Mouse (Mus musculus) kidney, embryonic 15.5 days (tissue): ENCODE measurements around the gene Trpm1. TPM values are rescaled to one million over a fixed set of nuclear protein-coding genes. Genes with fewer than 3 reads are reported as not detected.

Experiments
- ATAC-seq: fragments of 200-750 bp; cut with Nextera tagmentation; replicated peaks from 2 replicates; pipeline ENCODE4 v1.8.0; 2017; ENCODE audit warnings: moderate TSS enrichment; ENCODE audit not compliant: low FRiP score
- H3K27ac ChIP-seq: fragments of 300-500 bp; sonication (generic); 2 replicates; pipeline ENCODE4 v1.5.1; 2015; ENCODE audit warnings: mild to moderate bottlenecking, inconsistent platforms
- H3K27me3 ChIP-seq: fragments of 300-500 bp; sonication (generic); 2 replicates; pipeline ENCODE4 v1.6.1; 2015; ENCODE audit warnings: inconsistent platforms
- H3K36me3 ChIP-seq: fragments of 300-500 bp; sonication (generic); 2 replicates; pipeline ENCODE4 v1.6.1; 2015; ENCODE audit warnings: inconsistent platforms
- H3K4me1 ChIP-seq: fragments of 300-500 bp; sonication (generic); 2 replicates; pipeline ENCODE4 v1.6.1; 2015; ENCODE audit warnings: inconsistent platforms
- H3K4me2 ChIP-seq: fragments of 300-500 bp; sonication (generic); 2 replicates; pipeline ENCODE4 v1.6.1; 2015; ENCODE audit warnings: moderate library complexity, mild to moderate bottlenecking, inconsistent platforms
- H3K4me3 ChIP-seq: fragments of 300-500 bp; sonication (generic); replicated peaks from 2 replicates; pipeline ENCODE4 v1.5.1; 2015; ENCODE audit warnings: mild to moderate bottlenecking, inconsistent platforms
- H3K9ac ChIP-seq: fragments of 300-500 bp; sonication (generic); 2 replicates; pipeline ENCODE4 v1.6.1; 2015; ENCODE audit warnings: mild to moderate bottlenecking, inconsistent platforms
- H3K9me3 ChIP-seq: fragments of 300-500 bp; sonication (generic); replicated peaks from 2 replicates; pipeline ENCODE4 v1.6.1; 2016; ENCODE audit warnings: inconsistent platforms
- WGBS: fragments of 180-500 bp; shearing (Covaris S2); methylation state at CpG from one replicate; pipeline ENCODE4 v1.1.7; 2015; ENCODE audit warnings: mixed read lengths; 5-methylcytosine and 5-hydroxymethylcytosine counted together
- polyA plus RNA-seq: library from polyadenylated mRNA; unstranded; fragments of >200 nt; fragmentation: Nextera tagmentation; extraction: Ambion mirVana; gene quantifications from 2 replicates; pipeline ENCODE4 v1.2.1, GENCODE M21; 2015

Gene Trpm1
- polyA plus RNA-seq, 1 experiment from 2014 or later = not detected

DNA sequence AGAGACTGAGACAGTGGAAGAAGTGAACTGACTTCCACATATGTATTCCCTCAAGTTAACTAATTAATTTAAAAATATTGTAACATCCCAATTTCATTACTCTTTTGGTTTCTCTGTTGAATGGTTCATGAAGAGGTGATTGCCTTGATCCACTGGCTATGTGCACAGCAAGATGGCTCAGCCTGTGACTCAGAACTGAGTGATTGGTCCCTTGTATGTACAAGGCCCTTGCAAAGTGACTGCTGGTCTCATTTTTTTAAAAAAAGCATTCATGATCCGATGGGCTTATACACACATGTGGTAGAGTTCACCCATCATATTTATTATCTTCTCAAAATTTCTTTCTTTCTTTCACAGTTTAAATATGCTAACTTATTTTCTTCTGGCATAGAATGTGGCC lies 124.9 kb downstream of the Trpm1 start:
- WGBS = 81% methylated on average over 1 of the region's 1 CpGs

GRCm38 (mm10) chr7:64279548-64279947 lies 125.9 kb downstream of the Trpm1 start:
- Histone ChIP-seq H3K9ac (no peak overlapping the region), H3K4me2 (no peak overlapping the region), H3K4me3 (no peak overlapping the region), H3K4me1 (0 out of 2 replicates have a peak, but pooled peaks cover 4% of the 10 kb centered on the region), H3K27ac (no peak overlapping the region), H3K36me3 (no peaks in the 10 kb centered on the region), H3K9me3 (no peaks in the 10 kb centered on the region), H3K27me3 (no peaks in the 10 kb centered on the region)
- 86% methylated on average over 3 of the region's 3 CpGs for WGBS
- ATAC-seq = no peak

More for the DNA sequence above, 124.9 kb downstream of the Trpm1 start:
- no peak for ATAC-seq
- 0 out of 2 replicates have a peak, but pooled peaks cover 4% of the 10 kb centered on the region for H3K4me1 ChIP-seq
- no peak overlapping the region for H3K9ac ChIP-seq
- H3K27ac ChIP-seq = no peak overlapping the region
- H3K27me3 ChIP-seq = no peaks in the 10 kb centered on the region
- H3K9me3 ChIP-seq = no peaks in the 10 kb centered on the region
- no peak overlapping the region for H3K4me2 ChIP-seq
- H3K4me3 ChIP-seq = no peak overlapping the region
- H3K36me3 ChIP-seq = no peaks in the 10 kb centered on the region

DNA sequence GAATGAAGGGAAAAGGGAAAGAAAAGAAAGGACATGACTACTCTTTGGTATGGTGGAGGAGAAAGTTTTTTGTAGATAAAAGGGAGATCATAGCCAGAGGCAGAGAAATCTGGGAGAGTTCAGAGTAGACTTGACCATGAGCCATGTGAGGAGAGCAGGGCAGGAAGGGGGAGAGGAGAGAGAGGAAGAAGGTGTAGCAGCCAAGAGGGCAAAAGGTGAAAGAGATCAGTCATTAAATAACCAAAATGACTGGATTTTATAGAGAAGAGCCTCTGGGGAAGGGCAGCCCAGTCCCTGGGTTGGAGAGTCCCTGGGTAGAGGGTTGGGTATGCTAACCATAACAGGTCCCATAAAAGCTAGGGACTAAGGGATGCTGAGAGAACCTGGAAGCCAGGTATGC lies 132.9 kb downstream of the Trpm1 start:
- H3K9me3 ChIP-seq = no peaks in the 10 kb centered on the region
- no peaks in the 10 kb centered on the region for H3K36me3 ChIP-seq
- no peak for ATAC-seq
- H3K27ac ChIP-seq = no peak overlapping the region
- H3K9ac ChIP-seq = no peak overlapping the region
- H3K27me3 ChIP-seq = no peaks in the 10 kb centered on the region
- H3K4me2 ChIP-seq = peak overlapping the region; percentile 68
- no peak overlapping the region; the same call in 1 of the 2 replicates for H3K4me3 ChIP-seq
- H3K4me1 ChIP-seq = peaks cover 11% of the 10 kb centered on the region; the same call in 1 of the 2 replicates

GRCm38 (mm10) chr7:64287414-64288091 lies 133.9 kb downstream of the Trpm1 start, which contains the start of gene Mtmr10:
Gene Mtmr10, plus strand, starts transcription at chr7:64287653.
- peak within 1 kb of the TSS; percentile 88 for H3K9ac ChIP-seq
- no peaks in the 10 kb centered on the region for H3K27me3 ChIP-seq
- peak within 1 kb of the TSS; percentile 68 for H3K4me2 ChIP-seq
- no peaks in the 10 kb centered on the region for H3K9me3 ChIP-seq
- under 1% methylated on average over 77 of the region's 77 CpGs for WGBS
- peaks cover 8% of the 10 kb centered on the region; the same call in 1 of the 2 replicates for H3K36me3 ChIP-seq
- peak; percentile 99 for ATAC-seq
- peak within 1 kb of the TSS; percentile 87 for H3K27ac ChIP-seq
- H3K4me1 ChIP-seq = peaks cover 11% of the 10 kb centered on the region; the same call in 1 of the 2 replicates
- peak within 1 kb of the TSS; percentile 92 for H3K4me3 ChIP-seq

- WGBS = 89% methylated on average over 7 of the region's 7 CpGs
- H3K9ac ChIP-seq = no peak overlapping the region
- H3K4me2 ChIP-seq = no peak overlapping the region
- H3K9me3 ChIP-seq = no peaks in the 10 kb centered on the region
- H3K4me3 ChIP-seq = no peak overlapping the region
- H3K4me1 ChIP-seq = peaks cover 11% of the 10 kb centered on the region; the same call in 1 of the 2 replicates
- peaks cover 8% of the 10 kb centered on the region; the same call in 1 of the 2 replicates for H3K36me3 ChIP-seq
- H3K27ac ChIP-seq = no peak overlapping the region
- ATAC-seq = no peak
- no peaks in the 10 kb centered on the region for H3K27me3 ChIP-seq
Measured at GRCm38 (mm10) chr7:64289416-64289815, 135.8 kb downstream of the Trpm1 start.

DNA sequence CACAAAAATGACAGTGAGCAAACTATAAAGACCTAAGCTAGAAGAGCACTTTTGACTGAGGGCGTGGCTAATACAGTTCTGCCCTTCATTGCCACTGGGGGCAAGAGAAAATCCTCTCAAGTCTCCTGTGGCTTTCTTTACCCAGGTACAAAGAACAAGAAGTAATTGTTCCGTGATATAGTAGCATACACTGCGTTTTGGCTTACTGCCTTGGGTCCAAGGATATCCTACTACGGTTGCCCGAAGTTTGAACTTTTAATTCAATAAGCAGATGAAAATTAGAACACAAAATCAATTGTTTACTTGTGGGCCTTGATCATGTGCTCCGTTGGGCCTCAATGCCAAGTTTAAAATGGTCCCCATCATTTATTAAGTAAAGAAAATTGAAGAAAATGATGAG lies 136.8 kb downstream of the Trpm1 start:
- Histone ChIP-seq H3K4me1 (peaks cover 11% of the 10 kb centered on the region; the same call in 1 of the 2 replicates), H3K4me3 (no peak overlapping the region), H3K4me2 (no peak overlapping the region), H3K9ac (no peak overlapping the region), H3K36me3 (peaks cover 8% of the 10 kb centered on the region; the same call in 1 of the 2 replicates), H3K27me3 (no peaks in the 10 kb centered on the region), H3K27ac (no peak overlapping the region), H3K9me3 (no peaks in the 10 kb centered on the region)
- 88% methylated on average over 6 of the region's 6 CpGs for WGBS
- ATAC-seq = no peak

DNA sequence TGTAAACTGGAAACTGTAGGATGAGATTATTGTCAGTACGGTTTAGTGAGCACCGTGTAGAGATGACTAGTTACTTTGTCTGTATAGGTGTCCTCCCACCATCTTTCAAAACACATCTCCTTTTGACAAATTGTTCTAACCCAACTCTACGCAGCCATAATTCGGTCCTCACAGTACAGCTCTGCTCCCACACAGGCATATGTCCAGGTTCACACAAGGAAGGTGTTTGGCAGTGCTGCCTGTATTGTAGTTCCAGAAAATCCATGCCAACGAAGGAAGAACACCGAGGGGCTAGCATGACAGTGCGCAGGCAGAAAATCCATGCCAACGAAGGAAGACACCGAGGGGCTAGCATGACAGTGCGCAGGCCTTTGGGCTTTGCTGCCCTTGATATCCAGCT lies 138.1 kb downstream of the Trpm1 start:
- no peaks in the 10 kb centered on the region for H3K27me3 ChIP-seq
- no peak overlapping the region for H3K27ac ChIP-seq
- peaks cover 8% of the 10 kb centered on the region; the same call in 1 of the 2 replicates for H3K36me3 ChIP-seq
- H3K9me3 ChIP-seq = no peaks in the 10 kb centered on the region
- H3K4me3 ChIP-seq = no peak overlapping the region
- no peak overlapping the region for H3K9ac ChIP-seq
- peaks cover 8% of the 10 kb centered on the region; the same call in 1 of the 2 replicates for H3K4me1 ChIP-seq
- no peak for ATAC-seq
- no peak overlapping the region for H3K4me2 ChIP-seq
- 93% methylated on average over 10 of the region's 10 CpGs for WGBS

GRCm38 (mm10) chr7:64296286-64297010 lies 142.8 kb downstream of the Trpm1 start:
- 64% methylated on average over 5 of the region's 5 CpGs for WGBS
- Histone ChIP-seq H3K27me3 (no peaks in the 10 kb centered on the region), H3K9me3 (no peaks in the 10 kb centered on the region), H3K27ac (no peak overlapping the region), H3K4me3 (no peak overlapping the region), H3K4me1 (no peaks in the 10 kb centered on the region), H3K4me2 (no peak overlapping the region), H3K9ac (no peak overlapping the region), H3K36me3 (peaks cover 26% of the 10 kb centered on the region)
- no peak for ATAC-seq

- peaks cover 11% of the 10 kb centered on the region for H3K36me3 ChIP-seq
- H3K4me1 ChIP-seq = no peaks in the 10 kb centered on the region
- H3K9me3 ChIP-seq = no peaks in the 10 kb centered on the region
- H3K4me3 ChIP-seq = no peak overlapping the region
- H3K9ac ChIP-seq = no peak overlapping the region
- no peak overlapping the region for H3K27ac ChIP-seq
- no peak overlapping the region for H3K4me2 ChIP-seq
- ATAC-seq = no peak
- H3K27me3 ChIP-seq = no peaks in the 10 kb centered on the region
- 87% methylated on average over 7 of the region's 7 CpGs for WGBS
Measured at GRCm38 (mm10) chr7:64310241-64310640, 156.6 kb downstream of the Trpm1 start.

DNA sequence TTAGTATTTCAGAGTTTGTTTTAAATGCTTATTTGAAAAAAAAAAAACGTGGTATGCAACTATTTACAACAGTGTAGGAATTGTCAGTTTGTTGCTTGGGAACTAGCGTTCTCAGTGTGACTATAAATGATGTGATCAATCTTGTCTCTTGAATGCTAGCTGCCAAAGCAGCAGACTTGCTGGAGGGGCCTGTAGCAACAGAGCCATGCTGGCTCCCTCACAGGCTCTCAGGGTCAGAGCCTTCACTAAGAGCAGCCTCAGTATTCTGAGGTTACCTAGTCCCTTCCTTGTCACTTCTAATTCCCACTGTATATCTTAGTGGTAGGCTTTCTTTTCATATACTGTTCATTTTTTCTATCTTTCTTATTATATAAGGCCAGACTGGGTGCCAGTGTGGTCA lies 157.1 kb downstream of the Trpm1 start:
- H3K9ac ChIP-seq = no peak overlapping the region
- WGBS = 58% methylated on average over 2 of the region's 2 CpGs
- ATAC-seq = no peak

GRCm38 (mm10) chr7:64312811-64313210 lies 159.2 kb downstream of the Trpm1 start:
- no peak overlapping the region for H3K27ac ChIP-seq
- no peak for ATAC-seq
- H3K4me1 ChIP-seq = no peaks in the 10 kb centered on the region
- H3K9ac ChIP-seq = no peak overlapping the region
- no peak overlapping the region for H3K4me2 ChIP-seq
- no peak overlapping the region for H3K4me3 ChIP-seq
- H3K27me3 ChIP-seq = no peaks in the 10 kb centered on the region
- no peaks in the 10 kb centered on the region for H3K9me3 ChIP-seq
- H3K36me3 ChIP-seq = peaks cover 29% of the 10 kb centered on the region
- whole genome bisulfite sequencing = 82% methylated on average over 7 of the region's 7 CpGs

More for the DNA sequence above, 157.1 kb downstream of the Trpm1 start:
- no peak overlapping the region for H3K4me3 ChIP-seq
- no peak overlapping the region for H3K4me2 ChIP-seq
- no peaks in the 10 kb centered on the region for H3K27me3 ChIP-seq
- no peak overlapping the region for H3K27ac ChIP-seq
- H3K36me3 ChIP-seq = peaks cover 14% of the 10 kb centered on the region
- no peaks in the 10 kb centered on the region for H3K9me3 ChIP-seq
- no peaks in the 10 kb centered on the region for H3K4me1 ChIP-seq
